Mouse (Mus musculus) hindbrain, embryonic 16.5 days (tissue): ENCODE measurements around the gene Rnf19b. TPM values are rescaled to one million over a fixed set of nuclear protein-coding genes. Genes with fewer than 3 reads are reported as not detected.

Source experiments
- ATAC-seq: fragments of 200-750 bp; cut with Nextera tagmentation; 2 replicates; pipeline ENCODE4 v1.8.0; 2017; ENCODE audit warnings: moderate TSS enrichment, moderate library complexity
- H3K27ac ChIP-seq: fragments of 300-500 bp; sonication (generic); 2 replicates; pipeline ENCODE4 v1.5.1; 2014; ENCODE audit warnings: low read depth, mild to moderate bottlenecking, control low read depth, low read length, moderate library complexity
- H3K27me3 ChIP-seq: fragments of 300-500 bp; sonication (generic); replicated peaks from 2 replicates; pipeline ENCODE4 v1.6.1; 2014; ENCODE audit warnings: low read length; ENCODE audit not compliant: control insufficient read depth, insufficient read depth
- H3K36me3 ChIP-seq: fragments of 300-500 bp; sonication (generic); 2 replicates; pipeline ENCODE4 v1.6.1; 2014; ENCODE audit warnings: mild to moderate bottlenecking, low read length, moderate library complexity, mixed read lengths; ENCODE audit not compliant: control insufficient read depth, insufficient read depth
- H3K4me1 ChIP-seq: fragments of 300-500 bp; sonication (generic); 2 replicates; pipeline ENCODE4 v1.6.1; 2014; ENCODE audit warnings: low read depth, low read length; ENCODE audit not compliant: control insufficient read depth, insufficient read depth
- H3K4me2 ChIP-seq: fragments of 300-500 bp; sonication (generic); 2 replicates; pipeline ENCODE4 v1.6.1; 2014; ENCODE audit warnings: mild to moderate bottlenecking, low read length, control low read depth, moderate library complexity
- H3K4me3 ChIP-seq: fragments of 300-500 bp; sonication (generic); 2 replicates; pipeline ENCODE4 v1.5.1; 2014; ENCODE audit warnings: mild to moderate bottlenecking, low read length, control low read depth, moderate library complexity
- H3K9ac ChIP-seq: fragments of 300-500 bp; sonication (generic); 2 replicates; pipeline ENCODE4 v1.6.1; 2014; ENCODE audit warnings: low read depth, mild to moderate bottlenecking, control low read depth, low read length, moderate library complexity
- H3K9me3 ChIP-seq: fragments of 300-500 bp; sonication (generic); 2 replicates; pipeline ENCODE4 v1.6.1; 2014; ENCODE audit warnings: mild to moderate bottlenecking, low read length, moderate library complexity; ENCODE audit not compliant: control insufficient read depth
- WGBS: fragments of 180-500 bp; shearing (Covaris S2); extraction: QIAGEN DNeasy Blood & Tissue Kit; methylation state at CpG from one replicate; pipeline ENCODE4 v1.1.7; 2014; 5-methylcytosine and 5-hydroxymethylcytosine counted together
- polyA plus RNA-seq: library from polyadenylated mRNA; unstranded; fragments of >200 nt; fragmentation: Nextera tagmentation; extraction: Ambion mirVana; gene quantifications from 2 replicates; pipeline ENCODE4 v1.2.1, GENCODE M21; 2015

The Rnf19b gene
- polyA plus RNA-seq, 1 experiment from 2014 or later = 30.8 TPM

GRCm38 (mm10) chr4:129019788-129020187, 38.3 kb upstream of the Rnf19b start:
- Histone ChIP-seq H3K4me1 (peaks cover 15% of the 10 kb centered on the region), H3K4me2 (no peak overlapping the region), H3K9me3 (no peaks in the 10 kb centered on the region), H3K4me3 (no peak overlapping the region), H3K9ac (peak overlapping the region; percentile 8; the same call in 1 of the 2 replicates), H3K27ac (peak overlapping the region; percentile 42; the same call in 1 of the 2 replicates), H3K27me3 (no peaks in the 10 kb centered on the region), H3K36me3 (no peaks in the 10 kb centered on the region)
- WGBS = 50% methylated on average over 9 of the region's 9 CpGs
- no peak for ATAC-seq

GRCm38 (mm10) chr4:129020454-129020853, 37.6 kb upstream of the Rnf19b start:
- Histone ChIP-seq H3K9ac (no peak overlapping the region), H3K27ac (no peak overlapping the region; the same call in 1 of the 2 replicates)

GRCm38 (mm10) chr4:129021426-129021825, 36.6 kb upstream of the Rnf19b start:
- peaks cover 15% of the 10 kb centered on the region for H3K4me1 ChIP-seq
- H3K36me3 ChIP-seq = no peaks in the 10 kb centered on the region
- WGBS = 96% methylated on average over 3 of the region's 3 CpGs

More at GRCm38 (mm10) chr4:129020454-129020853, 37.6 kb upstream of the Rnf19b start:
- H3K4me3 ChIP-seq = no peak overlapping the region
- WGBS = 31% methylated on average over 6 of the region's 6 CpGs
- H3K4me2 ChIP-seq = no peak overlapping the region
- peak; percentile 85 for ATAC-seq
- H3K9me3 ChIP-seq = no peaks in the 10 kb centered on the region
- H3K36me3 ChIP-seq = no peaks in the 10 kb centered on the region
- no peaks in the 10 kb centered on the region for H3K27me3 ChIP-seq
- H3K4me1 ChIP-seq = peaks cover 15% of the 10 kb centered on the region

GRCm38 (mm10) chr4:129021886-129022285, 36.2 kb upstream of the Rnf19b start:
- no peak overlapping the region for H3K4me3 ChIP-seq
- no peaks in the 10 kb centered on the region for H3K36me3 ChIP-seq
- no peaks in the 10 kb centered on the region for H3K9me3 ChIP-seq
- 78% methylated on average over 4 of the region's 4 CpGs for WGBS
- peaks cover 15% of the 10 kb centered on the region for H3K4me1 ChIP-seq
- no peak overlapping the region for H3K4me2 ChIP-seq
- no peak for ATAC-seq
- no peak overlapping the region for H3K9ac ChIP-seq
- no peaks in the 10 kb centered on the region for H3K27me3 ChIP-seq
- no peak overlapping the region for H3K27ac ChIP-seq

More at GRCm38 (mm10) chr4:129021426-129021825, 36.6 kb upstream of the Rnf19b start:
- Histone ChIP-seq H3K9me3 (no peaks in the 10 kb centered on the region), H3K4me2 (no peak overlapping the region), H3K27ac (no peak overlapping the region), H3K4me3 (no peak overlapping the region), H3K27me3 (no peaks in the 10 kb centered on the region), H3K9ac (no peak overlapping the region)
- ATAC-seq = no peak

GRCm38 (mm10) chr4:129023884-129024283, 34.2 kb upstream of the Rnf19b start:
- Histone ChIP-seq H3K36me3 (no peaks in the 10 kb centered on the region), H3K27me3 (no peaks in the 10 kb centered on the region), H3K4me2 (no peak overlapping the region), H3K4me1 (peaks cover 15% of the 10 kb centered on the region), H3K27ac (no peak overlapping the region), H3K4me3 (no peak overlapping the region), H3K9me3 (no peaks in the 10 kb centered on the region), H3K9ac (no peak overlapping the region)
- WGBS = 82% methylated on average over 6 of the region's 6 CpGs
- no peak for ATAC-seq

GRCm38 (mm10) chr4:129024775-129025174, 33.3 kb upstream of the Rnf19b start:
- no peak overlapping the region for H3K4me2 ChIP-seq
- WGBS = 64% methylated on average over 6 of the region's 6 CpGs
- peaks cover 12% of the 10 kb centered on the region for H3K4me1 ChIP-seq
- peak; percentile 48; the same call in 1 of the 2 replicates for ATAC-seq
- no peak overlapping the region for H3K4me3 ChIP-seq
- no peaks in the 10 kb centered on the region for H3K27me3 ChIP-seq
- H3K36me3 ChIP-seq = no peaks in the 10 kb centered on the region
- no peak overlapping the region for H3K9ac ChIP-seq
- no peaks in the 10 kb centered on the region for H3K9me3 ChIP-seq
- no peak overlapping the region for H3K27ac ChIP-seq

GRCm38 (mm10) chr4:129025707-129026106, 32.4 kb upstream of the Rnf19b start:
- Histone ChIP-seq H3K9ac (no peak overlapping the region), H3K27ac (no peak overlapping the region), H3K36me3 (no peaks in the 10 kb centered on the region), H3K4me1 (peaks cover 2% of the 10 kb centered on the region; the same call in 1 of the 2 replicates), H3K9me3 (no peaks in the 10 kb centered on the region), H3K4me2 (no peak overlapping the region), H3K4me3 (no peak overlapping the region), H3K27me3 (no peaks in the 10 kb centered on the region)
- WGBS = 92% methylated on average over 3 of the region's 3 CpGs
- ATAC-seq = no peak

- Histone ChIP-seq H3K27ac (no peak overlapping the region), H3K9me3 (no peaks in the 10 kb centered on the region), H3K9ac (no peak overlapping the region), H3K4me3 (no peak overlapping the region), H3K4me1 (peaks cover 5% of the 10 kb centered on the region), H3K4me2 (no peak overlapping the region), H3K36me3 (no peaks in the 10 kb centered on the region), H3K27me3 (no peaks in the 10 kb centered on the region)
- ATAC-seq = no peak
- WGBS = 83% methylated on average over 4 of the region's 4 CpGs
These were observed 27.3 kb upstream of the Rnf19b start for GRCm38 (mm10) chr4:129030746-129031145.

GRCm38 (mm10) chr4:129031408-129031965, 26.6 kb upstream of the Rnf19b start:
- Histone ChIP-seq H3K36me3 (no peaks in the 10 kb centered on the region), H3K4me2 (no peak overlapping the region), H3K27ac (no peak overlapping the region), H3K9ac (no peak overlapping the region), H3K4me1 (peaks cover 5% of the 10 kb centered on the region), H3K27me3 (no peaks in the 10 kb centered on the region), H3K9me3 (no peaks in the 10 kb centered on the region), H3K4me3 (no peak overlapping the region)
- ATAC-seq = no peak
- 81% methylated on average over 8 of the region's 8 CpGs for WGBS
